Comparison of ENCODE assay signal across 23 mouse cellular contexts in genomic region chr8:111796528-111796927, GRCm38 (mm10). TPM values are rescaled to one million over a fixed set of nuclear protein-coding genes. Genes with fewer than 3 reads are reported as not detected.
DNase-seq lines count a peak whose midpoint lies in the region; ATAC-seq and TF ChIP-seq lines count a peak whose summit lies in the region.
"Had no signal": no experiment of that assay in that cellular context is flagged by ENCODE, and none has a peak within 500 bp of the region (broad histone marks: within the 10 kb centered on the region; RNA-seq: fewer than 3 reads in every experiment).

No protein-coding gene starts in this region.

- no peaks in the 10 kb centered on the region for H3K9me3 ChIP-seq in heart, postnatal 0 days (replicated peaks; ENCODE audit: control insufficient read depth, low read length)
- no peaks in the 10 kb centered on the region for H3K9me3 ChIP-seq in heart, embryonic 12.5 days (replicated peaks)
- H3K9me3 ChIP-seq: embryonic facial prominence, embryonic 13.5 days; G1E; heart, embryonic 13.5 days; hindbrain, embryonic 12.5 days; intestine, embryonic 15.5 days; limb, embryonic 13.5 days; lung, embryonic 15.5 days; midbrain, embryonic 12.5 days; neural tube, embryonic 12.5 days had no signal

- H3K4me2 ChIP-seq in heart, postnatal 0 days (ENCODE audit: low read depth, low read length), result no peak overlapping the region
- H3K4me2 ChIP-seq in heart, embryonic 12.5 days, result no peak overlapping the region
- H3K4me2 ChIP-seq: embryonic facial prominence, embryonic 13.5 days; heart, embryonic 13.5 days; hindbrain, embryonic 12.5 days; intestine, embryonic 15.5 days; limb, embryonic 13.5 days; lung, embryonic 15.5 days; midbrain, embryonic 12.5 days; neural tube, embryonic 12.5 days had no signal

- H3K27ac ChIP-seq in heart, postnatal 0 days (ENCODE audit: low read depth), result peak overlapping the region; percentile 30
- H3K27ac ChIP-seq in heart, embryonic 12.5 days (ENCODE audit: poor library complexity, severe bottlenecking), result no peak overlapping the region
- H3K27ac ChIP-seq: embryonic facial prominence, embryonic 13.5 days; heart, embryonic 13.5 days; hindbrain, embryonic 12.5 days; intestine, embryonic 15.5 days; limb, embryonic 13.5 days; liver, embryonic 14.5 days; lung, embryonic 15.5 days; midbrain, embryonic 12.5 days; neural tube, embryonic 12.5 days had no signal

- no peaks in the 10 kb centered on the region for H3K36me3 ChIP-seq in heart, postnatal 0 days (replicated peaks; ENCODE audit: control insufficient read depth, insufficient read depth, low read length)
- H3K36me3 ChIP-seq in heart, embryonic 12.5 days, result peaks cover 11% of the 10 kb centered on the region; the same call in 1 of the 2 replicates
- H3K36me3 ChIP-seq: hindbrain, embryonic 12.5 days; intestine, embryonic 15.5 days; lung, embryonic 15.5 days; neural tube, embryonic 12.5 days had no signal

- ATAC-seq in frontal cortex, adult (ENCODE audit: low TSS enrichment), result peak; percentile 41; the same call in 1 of the 2 replicates
- peak; percentile 84; the same call in 1 of the 2 replicates for ATAC-seq in heart, postnatal 0 days (ENCODE audit: insufficient read depth, low read depth)
- ATAC-seq in heart, embryonic 12.5 days (ENCODE audit: insufficient number of reproducible peaks, low FRiP score), result no peak
- ATAC-seq: forebrain, embryonic 14.5 days; intestine, embryonic 15.5 days had no signal

- peaks cover 36% of the 10 kb centered on the region for H3K4me1 ChIP-seq in heart, postnatal 0 days (ENCODE audit: control insufficient read depth, insufficient read depth)
- H3K4me1 ChIP-seq in heart, embryonic 12.5 days (replicated peaks), result peaks cover 18% of the 10 kb centered on the region
- H3K4me1 ChIP-seq: hindbrain, embryonic 12.5 days; midbrain, embryonic 12.5 days; neural tube, embryonic 12.5 days had no signal

- intact Hi-C loops in left cerebral cortex, postnatal 10 days (cut with DNase I), result loop anchor here (5.0 kb wide), 1 partner anchor 54 kb away; the partner anchor contains the start of gene Bcar1

- no peak overlapping the region for H3K4me3 ChIP-seq in heart, postnatal 0 days (ENCODE audit: low read depth, low read length)
- H3K4me3 ChIP-seq in heart, embryonic 12.5 days, result no peak overlapping the region
- H3K4me3 ChIP-seq: embryonic facial prominence, embryonic 13.5 days; heart, embryonic 13.5 days; hindbrain, embryonic 12.5 days; intestine, embryonic 15.5 days; limb, embryonic 13.5 days; lung, embryonic 15.5 days; midbrain, embryonic 12.5 days; neural tube, embryonic 12.5 days had no signal

- TF ChIP-seq EP300 in heart, postnatal 0 days (IDR thresholded peaks at IDR 0.05; ENCODE audit: low read depth), result peak; percentile 53; the same call in 1 of the 2 replicates

- H3K27me3 ChIP-seq in heart, postnatal 0 days (ENCODE audit: control insufficient read depth, insufficient read depth, low read length), result no peaks in the 10 kb centered on the region
- H3K27me3 ChIP-seq in heart, embryonic 12.5 days (replicated peaks), result no peaks in the 10 kb centered on the region
- H3K27me3 ChIP-seq: embryonic facial prominence, embryonic 13.5 days; heart, embryonic 13.5 days; hindbrain, embryonic 12.5 days; intestine, embryonic 15.5 days; limb, embryonic 13.5 days; lung, embryonic 15.5 days; midbrain, embryonic 12.5 days; neural tube, embryonic 12.5 days had no signal

- WGBS in heart, postnatal 0 days, result 44% methylated on average over 1 of the region's 1 CpGs
- WGBS in heart, embryonic 12.5 days, result 73% methylated on average over 1 of the region's 1 CpGs

- no peak overlapping the region for H3K9ac ChIP-seq in heart, postnatal 0 days (replicated peaks; ENCODE audit: low read depth, low read length)
- no peak overlapping the region for H3K9ac ChIP-seq in heart, embryonic 12.5 days
- H3K9ac ChIP-seq: embryonic facial prominence, embryonic 13.5 days; heart, embryonic 13.5 days; hindbrain, embryonic 12.5 days; intestine, embryonic 15.5 days; limb, embryonic 13.5 days; liver, embryonic 14.5 days; lung, embryonic 15.5 days; midbrain, embryonic 12.5 days; neural tube, embryonic 12.5 days had no signal

- TF ChIP-seq CTCF in heart, postnatal 0 days (IDR thresholded peaks at IDR 0.05; ENCODE audit: low read depth), result no peak

- no peak for DNase-seq in frontal cortex, postnatal 25 days (ENCODE audit: low spot score in 2 of 2)
- peak; percentile 57 for DNase-seq in heart, postnatal 0 days (ENCODE audit: low spot score)
- DNase-seq in left cerebral cortex, adult 18-20 months (ENCODE audit: low spot score in 2 of 2), result peak; percentile 9 to 27
- no peak for DNase-seq in left cerebral cortex, postnatal 10 days (ENCODE audit: extremely low spot score in 1 of 2, low spot score in 2 of 2)
- DNase-seq in brain, adult 2 months (ENCODE audit: low read depth, low spot score), result peak; percentile 42
- no peak for DNase-seq in cerebellum, adult 9-10 months
- DNase-seq: cerebellum, adult 9-11 months; kidney, postnatal 4 days; thymus, adult 18-20 months; thymus, postnatal 4 days had no signal

RNA-seq across cellular contexts. Expression of gene Bcar1, which starts 52.9 kb away (rescaled TPM):
- 53.2 and 81.5 TPM in 2 replicates for total RNA-seq in heart, postnatal 0 days (2014; rRNA removed; ENCODE audit: low replicate concordance)
- polyA plus RNA-seq in heart, postnatal 0 days (2015; fragmentation: Nextera tagmentation; extraction: Ambion mirVana), result 25.6 and 27.9 TPM in 2 replicates
- 46.4 and 47.2 TPM in 2 replicates for polyA plus RNA-seq in heart, embryonic 12.5 days (2016; fragmentation: Nextera tagmentation; extraction: Ambion mirVana)
- 10 to 100 TPM; 51.1 to 51.3 TPM for total RNA-seq in left cerebral cortex, adult 18-20 months (2021)
- 10 to 100 TPM; 46.6 to 48.1 TPM for total RNA-seq in left cerebral cortex, postnatal 10 days (2021)

RNA-seq across cellular contexts. Expression of gene Cfdp1, which starts 57.6 kb away (rescaled TPM):
- 16.1 and 20.4 TPM in 2 replicates for total RNA-seq in heart, postnatal 0 days (2014; rRNA removed; ENCODE audit: low replicate concordance)
- 85.4 and 86.2 TPM in 2 replicates for polyA plus RNA-seq in heart, postnatal 0 days (2015; fragmentation: Nextera tagmentation; extraction: Ambion mirVana)
- polyA plus RNA-seq in heart, embryonic 12.5 days (2016; fragmentation: Nextera tagmentation; extraction: Ambion mirVana), result 144 and 149 TPM in 2 replicates
- total RNA-seq in left cerebral cortex, adult 18-20 months (2021), result 10 to 100 TPM; 80.1 to 85.3 TPM
- total RNA-seq in left cerebral cortex, postnatal 10 days (2021), result 10 to 100 TPM; 90.6 to 94.9 TPM

Comparison
In these comparisons a context has a peak if more than half of its experiments do, and no peak if none do; other contexts are left out.
1. DNase-seq: peak in heart, postnatal 0 days (single experiment), left cerebral cortex, adult 18-20 months (2 of 2) and brain, adult 2 months (single experiment); none in frontal cortex, postnatal 25 days (0 of 2), left cerebral cortex, postnatal 10 days (0 of 2) and cerebellum, adult 9-10 months (single experiment).